Mouse (Mus musculus) liver, embryonic 13.5 days (tissue): ENCODE data around the gene Stard10. TPM values are rescaled to one million over a fixed set of nuclear protein-coding genes. Genes with fewer than 3 reads are reported as not detected.
A peak's percentile ranks its signal among the peaks of the same experiment; 100 is the strongest.

ENCODE experiments used
- ATAC-seq: fragments of 200-750 bp; cut with Nextera tagmentation; 2 replicates; pipeline ENCODE4 v1.8.0; 2017; ENCODE audit warnings: low read depth, mild to moderate bottlenecking, moderate number of reproducible peaks, moderate library complexity
- DNase-seq: peaks from one replicate; pipeline ENCODE4 v3.0.0; 2022
- H3K27ac ChIP-seq: fragments of 300-500 bp; sonication (generic); 2 replicates; pipeline ENCODE4 v1.5.1; 2015; ENCODE audit warnings: moderate library complexity, mild to moderate bottlenecking, inconsistent platforms
- H3K27me3 ChIP-seq: fragments of 300-500 bp; sonication (generic); 2 replicates; pipeline ENCODE4 v1.6.1; 2015; ENCODE audit warnings: mild to moderate bottlenecking, inconsistent platforms
- H3K36me3 ChIP-seq: fragments of 300-500 bp; sonication (generic); 2 replicates; pipeline ENCODE4 v1.6.1; 2015; ENCODE audit warnings: mild to moderate bottlenecking, inconsistent platforms
- H3K4me1 ChIP-seq: fragments of 300-500 bp; sonication (generic); replicated peaks from 2 replicates; pipeline ENCODE4 v1.6.1; 2015; ENCODE audit warnings: inconsistent platforms
- H3K4me2 ChIP-seq: fragments of 300-500 bp; sonication (generic); 2 replicates; pipeline ENCODE4 v1.6.1; 2015; ENCODE audit warnings: inconsistent platforms, mild to moderate bottlenecking, moderate library complexity
- H3K4me3 ChIP-seq: fragments of 300-500 bp; sonication (generic); replicated peaks from 2 replicates; pipeline ENCODE4 v1.5.1; 2015; ENCODE audit warnings: mild to moderate bottlenecking, inconsistent platforms
- H3K9ac ChIP-seq: fragments of 300-500 bp; sonication (generic); 2 replicates; pipeline ENCODE4 v1.6.1; 2015; ENCODE audit warnings: mild to moderate bottlenecking, inconsistent platforms
- H3K9me3 ChIP-seq: fragments of 300-500 bp; sonication (generic); replicated peaks from 2 replicates; pipeline ENCODE4 v1.6.1; 2016; ENCODE audit warnings: inconsistent platforms
- WGBS: fragments of 180-500 bp; shearing (Covaris S2); methylation state at CpG from one replicate; pipeline ENCODE4 v1.1.7; 2015; ENCODE audit not compliant: insufficient replicate concordance; 5-methylcytosine and 5-hydroxymethylcytosine counted together
- polyA plus RNA-seq: library from polyadenylated mRNA; unstranded; fragments of >200 nt; fragmentation: Nextera tagmentation; extraction: Ambion mirVana; gene quantifications from 2 replicates; pipeline ENCODE4 v1.2.1, GENCODE M21; 2015

Stard10 gene
- polyA plus RNA-seq, 1 experiment from 2014 or later: 78.5 TPM

DNA sequence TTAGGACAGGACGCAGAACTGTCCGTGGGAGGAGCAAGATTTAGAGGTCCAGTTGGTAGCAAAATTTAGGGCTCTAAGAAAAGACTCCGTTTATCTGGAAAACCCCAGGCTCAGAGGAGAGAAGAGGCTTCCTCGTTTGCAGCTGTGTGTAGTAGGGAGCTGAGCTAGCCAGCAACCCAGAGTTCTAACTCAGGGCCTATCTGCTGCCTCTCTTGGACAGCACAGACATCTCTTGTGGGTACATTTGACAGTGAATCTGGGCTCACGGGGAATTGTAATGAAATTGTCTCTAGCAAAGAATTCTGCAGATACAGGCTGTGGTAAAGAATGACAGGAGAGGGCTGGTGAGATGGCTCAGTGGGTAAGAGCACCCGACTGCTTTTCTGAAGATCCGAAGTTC is 14.2 kb upstream of the Stard10 start:
- Histone ChIP-seq H3K4me2 (peak overlapping the region; percentile 94), H3K4me3 (peak overlapping the region; percentile 71), H3K36me3 (no peaks in the 10 kb centered on the region), H3K4me1 (peaks cover 33% of the 10 kb centered on the region), H3K27ac (no peak overlapping the region), H3K9me3 (no peaks in the 10 kb centered on the region), H3K27me3 (peaks cover 35% of the 10 kb centered on the region), H3K9ac (no peak overlapping the region)
- ATAC-seq (no peak), DNase-seq (no peak)
- WGBS: 39% methylated on average over 7 of the region's 7 CpGs

GRCm38 (mm10) chr7:101306841-101307240 is 10.0 kb upstream of the Stard10 start:
- Histone ChIP-seq H3K9ac (no peak overlapping the region), H3K4me1 (peaks cover 32% of the 10 kb centered on the region), H3K4me3 (no peak overlapping the region), H3K27me3 (0 out of 2 replicates have a peak, but pooled peaks cover under 1% of the 10 kb centered on the region), H3K27ac (no peak overlapping the region), H3K4me2 (no peak overlapping the region), H3K9me3 (no peaks in the 10 kb centered on the region), H3K36me3 (no peaks in the 10 kb centered on the region)
- ATAC-seq (no peak), DNase-seq (no peak)
- 42% methylated on average over 2 of the region's 2 CpGs for WGBS

- Histone ChIP-seq H3K4me2 (peak overlapping the region; percentile 74), H3K36me3 (no peaks in the 10 kb centered on the region), H3K27me3 (no peaks in the 10 kb centered on the region), H3K27ac (peak overlapping the region; percentile 93), H3K4me3 (peak overlapping the region; percentile 67), H3K9me3 (no peaks in the 10 kb centered on the region), H3K4me1 (peaks cover 46% of the 10 kb centered on the region), H3K9ac (peak overlapping the region; percentile 82)
- DNase-seq: no peak
- ATAC-seq: no peak
- 39% methylated on average over 5 of the region's 5 CpGs for WGBS
Measured at GRCm38 (mm10) chr7:101309985-101310326, 6.9 kb upstream of the Stard10 start.

DNA sequence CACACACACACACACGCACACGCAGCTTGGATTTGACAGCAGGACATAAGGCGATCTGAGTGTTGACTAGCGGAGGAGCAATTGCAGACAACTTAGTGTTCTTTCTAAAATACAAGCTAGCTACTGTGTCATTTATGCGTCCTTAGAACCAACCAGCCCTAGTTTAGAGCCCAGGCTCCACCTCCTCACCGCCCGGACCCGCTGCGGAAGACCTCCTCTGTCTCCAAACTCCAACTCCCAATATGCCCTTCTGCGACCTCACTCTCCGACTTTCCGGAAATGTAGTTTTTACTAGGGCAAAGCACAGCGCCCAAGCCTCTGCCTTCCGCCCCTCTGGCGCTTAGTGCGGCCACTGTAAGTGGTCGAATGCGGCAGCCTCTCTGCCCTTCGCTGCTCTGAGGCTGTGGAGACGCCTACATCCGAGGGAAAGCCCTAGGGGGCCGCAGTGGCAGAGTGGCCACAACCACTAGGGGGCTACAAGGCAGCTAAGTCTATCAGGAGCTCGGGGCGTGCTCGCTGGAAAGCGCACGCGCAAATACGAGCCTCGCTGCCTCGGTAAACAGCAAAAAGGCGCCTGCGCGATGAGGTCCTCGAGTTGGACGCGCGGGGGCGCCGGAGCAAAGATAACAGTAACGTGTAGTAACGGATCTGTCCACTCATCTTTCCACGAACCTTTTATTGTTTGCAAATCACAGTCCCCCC is 6.4 kb upstream of the Stard10 start:
- peak overlapping the region; percentile 74 for H3K4me2 ChIP-seq
- H3K4me3 ChIP-seq: peak overlapping the region; percentile 67
- no peaks in the 10 kb centered on the region for H3K27me3 ChIP-seq
- WGBS: 1% methylated on average over 43 of the region's 43 CpGs
- H3K27ac ChIP-seq: peak overlapping the region; percentile 93
- H3K9ac ChIP-seq: peak overlapping the region; percentile 82
- peaks cover 51% of the 10 kb centered on the region for H3K4me1 ChIP-seq
- DNase-seq: peak; percentile 96
- no peaks in the 10 kb centered on the region for H3K9me3 ChIP-seq
- ATAC-seq: peak; percentile 95
- no peaks in the 10 kb centered on the region for H3K36me3 ChIP-seq

DNA sequence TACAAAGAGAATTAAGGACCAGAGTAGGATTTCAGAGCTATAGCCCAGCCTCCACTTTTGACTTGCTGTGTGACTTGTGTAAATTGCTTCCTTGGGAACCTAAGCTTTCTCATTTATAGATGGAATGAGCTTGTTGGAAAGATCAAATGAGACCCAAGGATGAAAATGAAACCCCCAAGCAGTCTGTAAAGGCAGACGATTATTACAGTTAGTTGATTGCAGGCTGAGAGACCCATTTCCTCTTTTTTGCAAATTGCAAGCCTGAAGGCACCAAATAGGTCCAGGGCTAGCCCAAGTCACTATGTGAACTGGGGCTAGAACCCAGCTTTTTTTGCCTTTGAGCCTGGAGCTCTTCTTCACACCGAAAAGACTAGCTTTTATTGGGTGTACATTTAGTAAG is 5.8 kb upstream of the Stard10 start:
- DNase-seq: no peak
- H3K27ac ChIP-seq: peak overlapping the region; percentile 71
- peak overlapping the region; percentile 74 for H3K4me2 ChIP-seq
- H3K4me1 ChIP-seq: peaks cover 57% of the 10 kb centered on the region
- WGBS: 11% methylated on average over 2 of the region's 2 CpGs
- H3K36me3 ChIP-seq: no peaks in the 10 kb centered on the region
- no peaks in the 10 kb centered on the region for H3K9me3 ChIP-seq
- H3K27me3 ChIP-seq: no peaks in the 10 kb centered on the region
- H3K4me3 ChIP-seq: peak overlapping the region; percentile 67
- peak overlapping the region; percentile 52 for H3K9ac ChIP-seq
- no peak for ATAC-seq

DNA sequence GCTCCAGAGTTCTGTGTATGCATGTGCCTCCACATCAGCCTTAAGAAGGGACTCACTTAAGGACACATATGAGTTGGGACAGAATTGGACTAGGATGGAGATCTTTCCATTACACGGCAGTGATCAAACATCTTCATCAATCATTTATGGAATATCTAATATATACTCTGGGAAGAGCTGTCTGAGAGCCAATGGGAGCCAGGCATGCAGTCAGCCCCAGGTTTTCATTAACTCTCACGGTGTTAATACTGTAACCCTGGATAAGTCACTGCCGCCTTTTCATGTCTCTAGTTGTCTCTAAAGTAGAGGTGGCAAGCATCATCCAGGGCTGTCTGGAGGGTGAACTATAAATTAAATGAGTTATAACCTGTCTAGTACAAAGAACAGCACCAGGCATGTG is 3.9 kb upstream of the Stard10 start:
- no peak overlapping the region for H3K27ac ChIP-seq
- 67% methylated on average over 3 of the region's 3 CpGs for WGBS
- H3K9me3 ChIP-seq: no peaks in the 10 kb centered on the region
- no peak for DNase-seq
- ATAC-seq: no peak
- peaks cover 77% of the 10 kb centered on the region for H3K4me1 ChIP-seq
- no peak overlapping the region for H3K9ac ChIP-seq
- H3K4me3 ChIP-seq: no peak overlapping the region
- H3K4me2 ChIP-seq: no peak overlapping the region
- no peaks in the 10 kb centered on the region for H3K27me3 ChIP-seq
- H3K36me3 ChIP-seq: no peaks in the 10 kb centered on the region

GRCm38 (mm10) chr7:101314396-101314795 is 2.5 kb upstream of the Stard10 start:
- DNase-seq (no peak), ATAC-seq (no peak)
- H3K36me3 ChIP-seq: no peaks in the 10 kb centered on the region
- 67% methylated on average over 5 of the region's 5 CpGs for WGBS
- peaks cover 91% of the 10 kb centered on the region for H3K4me1 ChIP-seq
- no peaks in the 10 kb centered on the region for H3K9me3 ChIP-seq
- H3K9ac ChIP-seq: 0 out of 2 replicates have a peak overlapping the region, but pooled peaks have one; percentile 36
- 0 out of 2 replicates have a peak overlapping the region, but pooled peaks have one; percentile 91 for H3K27ac ChIP-seq
- H3K4me2 ChIP-seq: no peak overlapping the region
- no peaks in the 10 kb centered on the region for H3K27me3 ChIP-seq
- H3K4me3 ChIP-seq: no peak overlapping the region

DNA sequence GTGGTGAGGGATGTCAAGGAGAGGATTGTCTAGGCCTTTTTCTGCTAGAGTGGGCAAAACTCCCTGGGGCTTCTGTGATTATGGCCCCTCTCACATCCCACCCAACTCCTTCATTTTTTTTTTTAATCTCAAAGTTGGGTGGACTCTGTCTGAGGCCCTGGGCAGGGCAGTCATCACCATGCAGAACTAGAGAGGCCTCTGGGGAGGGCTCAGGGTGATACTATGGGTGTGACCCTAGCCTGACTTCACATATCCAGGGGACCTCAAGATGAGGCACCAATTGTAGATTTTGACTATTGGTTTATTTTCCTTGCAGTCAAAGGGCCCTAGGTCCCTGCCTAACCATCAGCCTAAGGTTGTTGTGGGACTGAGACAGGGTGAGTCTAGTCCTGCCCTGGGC is 1.2 kb upstream of the Stard10 start:
- Histone ChIP-seq H3K4me3 (no peak overlapping the region), H3K27ac (peak overlapping the region; percentile 91), H3K4me1 (peaks cover 96% of the 10 kb centered on the region), H3K36me3 (no peaks in the 10 kb centered on the region), H3K27me3 (no peaks in the 10 kb centered on the region), H3K4me2 (peak overlapping the region; percentile 45), H3K9ac (peak overlapping the region; percentile 36), H3K9me3 (no peaks in the 10 kb centered on the region)
- DNase-seq: no peak
- peak; percentile 81 for ATAC-seq

DNA sequence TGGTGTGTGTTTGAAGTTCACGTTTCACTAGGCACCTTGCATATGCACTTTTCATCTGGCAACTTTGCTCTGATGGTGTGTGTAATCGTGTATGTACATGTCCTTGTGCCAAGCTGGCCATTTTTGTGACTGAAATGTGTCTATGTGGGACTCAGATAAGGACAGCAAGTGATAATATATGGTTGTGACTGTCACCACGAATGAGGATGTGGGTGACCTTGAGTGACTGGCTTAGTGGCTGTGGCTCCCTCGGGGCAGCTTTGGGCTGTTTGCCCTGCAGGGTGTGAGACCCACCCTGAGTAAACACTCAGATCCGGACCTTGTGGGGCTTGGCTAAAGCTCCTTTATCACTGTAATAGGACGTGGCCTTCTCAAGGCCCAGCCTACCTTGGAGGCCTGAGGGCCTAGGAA is 290 bp upstream of the Stard10 start:
- H3K36me3 ChIP-seq: no peaks in the 10 kb centered on the region
- peak; percentile 55 for DNase-seq
- H3K4me1 ChIP-seq: peaks cover 98% of the 10 kb centered on the region
- no peaks in the 10 kb centered on the region for H3K9me3 ChIP-seq
- peak overlapping the region; percentile 45 for H3K4me2 ChIP-seq
- H3K4me3 ChIP-seq: no peak overlapping the region
- peak overlapping the region; percentile 91 for H3K27ac ChIP-seq
- no peaks in the 10 kb centered on the region for H3K27me3 ChIP-seq
- peak; percentile 50 for ATAC-seq
- peak overlapping the region; percentile 56; the same call in 1 of the 2 replicates for H3K9ac ChIP-seq
- WGBS: 11% methylated on average over 6 of the region's 6 CpGs

DNA sequence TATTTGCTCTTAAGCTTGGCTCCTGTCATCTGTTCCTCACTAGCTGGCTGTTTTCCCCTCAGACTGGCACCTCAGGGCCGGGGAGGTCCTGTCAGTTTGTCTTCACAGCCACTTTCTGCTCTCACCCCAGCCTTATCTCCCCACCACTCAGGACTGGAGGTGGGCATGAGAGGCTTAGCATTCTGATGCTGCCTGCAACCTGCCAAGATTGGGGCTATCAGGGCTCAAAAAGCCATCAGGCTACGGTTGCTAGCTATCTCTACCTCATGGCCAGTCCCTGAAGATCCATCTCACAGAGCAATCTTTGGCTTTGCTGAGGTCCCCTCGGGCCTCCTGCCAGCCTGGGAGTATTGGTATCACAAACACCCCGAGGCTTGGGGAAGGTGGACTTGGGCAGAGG is 2.0 kb downstream of the Stard10 start:
- H3K36me3 ChIP-seq: no peaks in the 10 kb centered on the region
- 14% methylated on average over 4 of the region's 4 CpGs for WGBS
- no peaks in the 10 kb centered on the region for H3K27me3 ChIP-seq
- peak overlapping the region; percentile 91 for H3K27ac ChIP-seq
- peak; percentile 45 for ATAC-seq
- H3K4me1 ChIP-seq: peaks cover 99% of the 10 kb centered on the region
- peak overlapping the region; percentile 40 for H3K9ac ChIP-seq
- no peaks in the 10 kb centered on the region for H3K9me3 ChIP-seq
- DNase-seq: peak; percentile 57
- H3K4me3 ChIP-seq: no peak overlapping the region
- H3K4me2 ChIP-seq: peak overlapping the region; percentile 32

DNA sequence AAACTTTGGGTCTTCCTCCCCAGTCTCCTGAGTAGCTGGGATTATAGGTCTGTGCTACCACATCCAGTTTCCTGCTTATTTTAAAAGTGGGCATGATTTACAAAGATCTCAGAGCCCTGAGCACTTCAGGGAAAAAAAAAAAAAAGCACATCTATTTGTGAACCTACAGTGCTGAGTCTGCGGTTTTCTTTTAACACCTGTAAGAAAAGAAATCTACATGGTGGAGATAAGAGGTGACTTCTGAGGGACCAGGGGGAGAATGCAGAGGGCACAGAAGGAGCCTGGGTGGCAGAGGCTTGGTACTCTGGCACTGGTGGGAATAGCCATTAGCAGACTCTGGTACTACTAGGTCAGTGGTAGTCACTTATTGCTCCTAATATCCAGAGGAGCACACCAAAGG is 2.9 kb downstream of the Stard10 start:
- Histone ChIP-seq H3K27me3 (no peaks in the 10 kb centered on the region), H3K4me3 (no peak overlapping the region), H3K36me3 (no peaks in the 10 kb centered on the region), H3K4me1 (peaks cover 100% of the 10 kb centered on the region), H3K9ac (peak overlapping the region; percentile 87; the same call in 1 of the 2 replicates), H3K27ac (peak overlapping the region; percentile 91), H3K4me2 (peak overlapping the region; percentile 99), H3K9me3 (no peaks in the 10 kb centered on the region)
- DNase-seq (no peak), ATAC-seq (no peak)
- WGBS: 70% methylated on average over 1 of the region's 1 CpGs
